In genomic region chr15:92161163-92162025, GRCm38 (mm10) we compare ENCODE assay signal across 7 mouse cellular contexts.
DNase-seq lines count a peak whose midpoint lies in the region; ATAC-seq lines count a peak whose summit lies in the region.

No protein-coding gene starts in this region.

- H3K4me1 ChIP-seq in hindbrain, embryonic 15.5 days (replicated peaks): peaks cover 18% of the 10 kb centered on the region
- H3K4me1 ChIP-seq in midbrain, embryonic 13.5 days (replicated peaks): peaks cover 15% of the 10 kb centered on the region
- no peaks in the 10 kb centered on the region for H3K4me1 ChIP-seq in liver, embryonic 12.5 days

- DNase-seq in embryo, embryonic 10 days (ENCODE audit: low spot score): peak; percentile 18
- no peak for DNase-seq in heart, postnatal 25 days (ENCODE audit: low spot score)
- DNase-seq in T-cell, adult 2 months (ENCODE audit: low spot score): no peak

- intact Hi-C loops in heart, postnatal 25 days (cut with DNase I): no loop called here

- 17% methylated on average over 20 of the region's 20 CpGs for WGBS in hindbrain, embryonic 15.5 days
- 23% methylated on average over 20 of the region's 20 CpGs for WGBS in midbrain, embryonic 13.5 days
- 48% methylated on average over 20 of the region's 20 CpGs for WGBS in liver, embryonic 12.5 days (ENCODE audit: insufficient replicate concordance)

- H3K4me2 ChIP-seq in hindbrain, embryonic 15.5 days: peak overlapping the region; percentile 59
- peak overlapping the region; percentile 56 for H3K4me2 ChIP-seq in midbrain, embryonic 13.5 days (replicated peaks)
- H3K4me2 ChIP-seq in liver, embryonic 12.5 days: no peak overlapping the region

- ATAC-seq in cerebellum, adult (ENCODE audit: insufficient number of reproducible peaks, low FRiP score, low TSS enrichment): peak; percentile 56
- ATAC-seq in hindbrain, embryonic 15.5 days (ENCODE audit: low FRiP score, low read depth): peak; percentile 92
- ATAC-seq in midbrain, embryonic 13.5 days: peak; percentile 95
- no peak for ATAC-seq in liver, embryonic 12.5 days

- H3K27ac ChIP-seq in hindbrain, embryonic 15.5 days (replicated peaks): peak overlapping the region; percentile 80
- peak overlapping the region; percentile 85 for H3K27ac ChIP-seq in midbrain, embryonic 13.5 days
- H3K27ac ChIP-seq in liver, embryonic 12.5 days: no peak overlapping the region

- no peaks in the 10 kb centered on the region for H3K9me3 ChIP-seq in hindbrain, embryonic 15.5 days
- no peaks in the 10 kb centered on the region for H3K9me3 ChIP-seq in midbrain, embryonic 13.5 days
- no peaks in the 10 kb centered on the region for H3K9me3 ChIP-seq in liver, embryonic 12.5 days (replicated peaks)

- H3K9ac ChIP-seq in hindbrain, embryonic 15.5 days: peak overlapping the region; percentile 48
- peak overlapping the region; percentile 43 for H3K9ac ChIP-seq in midbrain, embryonic 13.5 days (replicated peaks)
- H3K9ac ChIP-seq in liver, embryonic 12.5 days: no peak overlapping the region

- no peaks in the 10 kb centered on the region for H3K36me3 ChIP-seq in hindbrain, embryonic 15.5 days
- no peaks in the 10 kb centered on the region for H3K36me3 ChIP-seq in midbrain, embryonic 13.5 days
- H3K36me3 ChIP-seq in liver, embryonic 12.5 days: no peaks in the 10 kb centered on the region

- peak overlapping the region; percentile 42 for H3K4me3 ChIP-seq in hindbrain, embryonic 15.5 days
- peak overlapping the region; percentile 38 for H3K4me3 ChIP-seq in midbrain, embryonic 13.5 days (replicated peaks)
- no peak overlapping the region for H3K4me3 ChIP-seq in liver, embryonic 12.5 days

- no peaks in the 10 kb centered on the region for H3K27me3 ChIP-seq in hindbrain, embryonic 15.5 days
- no peaks in the 10 kb centered on the region for H3K27me3 ChIP-seq in midbrain, embryonic 13.5 days
- H3K27me3 ChIP-seq in liver, embryonic 12.5 days (replicated peaks): no peaks in the 10 kb centered on the region
